Mouse (Mus musculus) ES-Bruce4 (cell line): Measurements from ENCODE around the gene Gm3233. TPM values are rescaled to one million over a fixed set of nuclear protein-coding genes. Genes with fewer than 3 reads are reported as not detected.
"Not testable (repeated sequence)": the region's sequence is repeated elsewhere in the genome, so short reads cannot be mapped to it uniquely, and the experiment has no call there.

Source experiments
- H3K27ac ChIP-seq: 2 replicates; pipeline ENCODE4 v1.5.1; 2012; ENCODE audit warnings: low read length, inconsistent platforms; ENCODE audit not compliant: insufficient read depth
- H3K27me3 ChIP-seq: 2 replicates; pipeline ENCODE4 v1.6.1; 2012; ENCODE audit warnings: mild to moderate bottlenecking, low read length, inconsistent platforms; ENCODE audit not compliant: control insufficient read depth, poor library complexity, insufficient read depth, severe bottlenecking
- H3K36me3 ChIP-seq: 2 replicates; pipeline ENCODE4 v1.6.1; 2012; ENCODE audit warnings: inconsistent platforms, mild to moderate bottlenecking, low read length, moderate library complexity; ENCODE audit not compliant: control insufficient read depth, poor library complexity, insufficient read depth, severe bottlenecking
- H3K4me1 ChIP-seq: one replicate; pipeline ENCODE4 v1.8.1; 2011; ENCODE audit warnings: low read length; ENCODE audit not compliant: control insufficient read depth, insufficient read depth
- H3K4me3 ChIP-seq: 2 replicates; pipeline ENCODE4 v1.5.1; 2011; ENCODE audit warnings: low read depth, mild to moderate bottlenecking, low read length
- H3K9ac ChIP-seq: 2 replicates; pipeline ENCODE4 v1.6.1; 2012; ENCODE audit warnings: low read depth, mild to moderate bottlenecking, inconsistent platforms; ENCODE audit not compliant: poor library complexity, severe bottlenecking
- H3K9me3 ChIP-seq: replicated peaks from 2 replicates; pipeline ENCODE4 v1.6.1; 2012; ENCODE audit warnings: mild to moderate bottlenecking, low read length, inconsistent platforms; ENCODE audit not compliant: control insufficient read depth, poor library complexity, insufficient read depth, severe bottlenecking
- CTCF ChIP-seq: IDR thresholded peaks from one replicate; pipeline ENCODE4 v1.8.1; 2011; ENCODE audit warnings: low read depth, low read length
- EP300 ChIP-seq: IDR thresholded peaks from 2 replicates; pipeline ENCODE4 v1.6.1; 2011; ENCODE audit warnings: low read depth, low read length; ENCODE audit not compliant: insufficient read depth
- POLR2A ChIP-seq: IDR thresholded peaks from one replicate; pipeline ENCODE4 v1.8.1; 2011; ENCODE audit warnings: low read length; ENCODE audit not compliant: insufficient read depth
- polyA plus RNA-seq: library from polyadenylated mRNA; stranded (reverse); fragments of >200 nt; gene quantifications from 2 replicates; pipeline ENCODE4 v1.2.4, GENCODE M21; 2011; ENCODE audit warnings: low read depth; ENCODE audit not compliant: missing spikeins, insufficient read depth, insufficient read length

The Gm3233 gene
- not detected in 2 replicates for polyA plus RNA-seq

DNA sequence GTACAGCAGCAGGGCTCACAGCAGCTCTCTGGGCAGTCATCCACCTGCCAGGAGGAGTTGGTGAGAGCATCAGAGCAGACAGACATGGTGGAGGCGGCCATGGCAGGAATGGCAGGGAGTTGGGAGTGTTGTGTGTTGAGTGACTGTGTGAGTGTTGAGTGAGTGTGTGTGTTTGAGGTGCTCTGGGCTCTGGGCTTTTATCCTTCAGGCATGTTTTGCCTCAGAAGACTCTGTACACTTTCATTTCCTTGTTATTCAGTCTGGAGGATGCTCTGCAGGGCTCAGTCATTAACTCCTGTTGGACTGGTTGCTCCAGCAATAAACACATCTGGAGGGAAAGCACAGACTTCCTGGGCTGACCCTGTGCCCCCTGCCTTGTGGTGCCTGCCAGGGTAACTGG is at the start of gene Gm3233:
Gene Gm3233, minus strand, starts transcription at position 101 of the 400 bp plus-strand sequence.
- H3K27me3 ChIP-seq, H3K27ac ChIP-seq, H3K4me1 ChIP-seq, H3K9ac ChIP-seq, H3K9me3 ChIP-seq, H3K36me3 ChIP-seq, H3K4me3 ChIP-seq: not testable (repeated sequence)

DNA sequence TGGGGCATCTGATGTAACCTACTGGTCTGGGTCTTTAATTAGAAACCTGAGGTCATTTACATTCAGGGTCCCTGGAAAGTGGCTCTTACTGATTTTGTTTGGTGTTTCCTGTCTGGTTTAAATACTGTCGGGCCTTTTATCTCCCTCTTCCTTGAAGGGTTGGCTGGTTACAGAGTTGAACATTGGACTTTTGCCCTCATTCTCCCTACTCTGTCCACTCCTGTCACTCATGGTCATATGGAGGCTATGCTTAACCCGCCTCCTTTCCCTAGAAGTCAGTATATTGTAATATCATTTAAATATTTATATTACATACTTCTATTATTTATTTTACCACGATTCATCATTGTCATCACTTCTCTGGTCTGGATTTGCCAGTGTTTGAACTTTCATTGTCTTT is 44.6 kb upstream of the Gm3233 start:
- H3K27ac ChIP-seq = no peak overlapping the region
- H3K9ac ChIP-seq = no peak overlapping the region
- H3K36me3 ChIP-seq = no peaks in the 10 kb centered on the region
- H3K4me1 ChIP-seq = no peaks in the 10 kb centered on the region
- H3K9me3 ChIP-seq = peaks cover 11% of the 10 kb centered on the region
- H3K27me3 ChIP-seq = no peaks in the 10 kb centered on the region
- TF ChIP-seq EP300 = no peak
- no peak for TF ChIP-seq CTCF
- TF ChIP-seq POLR2A = no peak
- no peak overlapping the region for H3K4me3 ChIP-seq

DNA sequence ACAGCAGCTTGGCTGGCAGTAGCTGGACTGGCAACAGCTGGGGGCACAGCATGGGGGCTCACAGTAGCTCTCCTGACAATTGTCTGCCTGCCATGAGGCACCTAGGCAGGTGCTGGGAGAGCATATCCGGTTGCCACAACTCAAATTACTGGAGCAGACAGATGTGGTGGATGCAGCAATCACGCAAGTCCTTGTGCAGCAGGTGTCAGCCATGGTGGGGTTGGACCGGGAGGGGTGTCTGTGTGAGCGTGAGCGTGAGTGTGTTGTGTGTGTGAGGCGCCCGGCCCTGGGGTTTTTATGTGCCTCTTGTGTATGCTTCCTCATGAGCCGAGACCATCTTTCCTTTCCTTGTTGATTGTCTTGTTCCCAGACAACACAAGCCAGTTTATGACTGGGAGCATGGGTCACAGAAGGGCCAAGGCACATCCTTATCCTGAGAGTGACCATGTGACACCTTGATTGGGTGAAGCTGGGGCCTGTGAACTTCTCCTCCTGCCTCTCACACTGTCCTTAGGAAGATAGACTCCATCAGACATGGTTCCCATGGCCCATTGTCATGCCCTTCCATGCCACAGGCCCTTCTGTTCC is 39.5 kb upstream of the Gm3233 start, which contains the start of gene Gm19668:
Gene Gm19668, minus strand, starts transcription at position 213 of the 588 bp plus-strand sequence.
- TF ChIP-seq POLR2A (no peak), EP300 (no peak), CTCF (no peak)
- Histone ChIP-seq H3K9ac (no peak within 1 kb of the TSS), H3K4me3 (no peak within 1 kb of the TSS), H3K36me3 (no peaks in the 10 kb centered on the region), H3K4me1 (no peaks in the 10 kb centered on the region), H3K27me3 (no peaks in the 10 kb centered on the region), H3K9me3 (no peaks in the 10 kb centered on the region), H3K27ac (no peak within 1 kb of the TSS)

DNA sequence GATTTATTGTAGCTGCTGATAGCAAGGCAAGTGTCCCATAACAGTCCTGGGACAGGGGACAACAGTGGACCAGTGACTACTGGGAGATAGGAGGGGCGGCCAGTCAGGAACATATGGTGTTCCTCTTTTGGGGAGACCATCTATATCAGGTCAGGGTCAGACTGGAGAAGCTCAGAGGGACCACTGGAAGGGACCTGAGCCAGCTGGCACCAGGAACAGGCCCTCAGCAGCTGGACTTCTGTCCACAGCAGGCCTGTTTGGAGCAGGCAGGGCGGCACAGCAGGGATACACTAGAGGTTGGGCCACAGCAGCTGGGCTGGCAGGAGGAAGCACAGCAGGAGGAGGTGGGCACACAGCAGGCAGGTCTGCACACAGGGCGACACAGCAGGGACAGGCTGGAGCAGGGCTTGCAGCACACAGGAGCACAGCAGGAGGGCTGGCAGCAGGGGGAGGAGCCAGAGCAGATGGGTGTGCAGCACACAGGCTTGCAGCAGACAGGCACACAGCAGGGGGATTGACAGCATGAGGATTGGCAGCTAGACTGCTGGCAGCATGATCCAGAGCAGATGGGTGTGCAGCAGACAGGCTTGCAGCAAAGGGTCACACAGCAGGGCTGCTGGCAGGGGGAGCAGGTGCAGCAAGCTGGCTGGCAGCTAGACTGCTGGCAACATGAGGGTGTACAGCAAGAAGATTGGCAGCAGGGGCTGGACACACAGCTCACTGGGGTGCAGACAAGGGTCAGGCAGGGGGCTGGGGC is 38.9 kb upstream of the Gm3233 start:
- not testable (repeated sequence) for H3K36me3 ChIP-seq, H3K9ac ChIP-seq, H3K4me3 ChIP-seq, H3K27ac ChIP-seq, H3K4me1 ChIP-seq, H3K9me3 ChIP-seq, H3K27me3 ChIP-seq

DNA sequence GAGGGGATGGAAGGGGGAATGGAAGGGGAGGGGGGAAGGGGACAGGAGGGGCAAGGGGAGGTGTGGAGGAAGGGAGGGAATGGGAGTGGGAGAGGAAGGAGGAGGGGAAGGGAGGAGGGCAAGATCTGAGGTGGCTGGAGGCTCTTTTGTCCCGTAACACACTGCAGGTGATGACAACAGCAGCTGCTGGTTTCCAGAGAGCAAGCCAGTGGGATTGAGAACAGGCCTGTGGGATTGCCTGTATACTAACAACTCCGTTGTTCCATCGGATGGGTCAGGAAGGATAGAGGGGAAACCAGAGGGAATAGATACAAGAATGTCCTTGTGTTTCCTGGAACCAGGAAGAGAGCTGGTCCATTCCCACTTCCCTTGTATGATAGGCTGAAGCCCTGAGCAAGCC is 38.2 kb upstream of the Gm3233 start:
- TF ChIP-seq EP300 (no peak), CTCF (no peak), POLR2A (no peak)
- H3K4me3 ChIP-seq = no peak overlapping the region
- H3K27me3 ChIP-seq = no peaks in the 10 kb centered on the region
- H3K4me1 ChIP-seq = no peaks in the 10 kb centered on the region
- H3K9ac ChIP-seq = no peak overlapping the region
- no peaks in the 10 kb centered on the region for H3K36me3 ChIP-seq
- H3K27ac ChIP-seq = no peak overlapping the region
- no peaks in the 10 kb centered on the region for H3K9me3 ChIP-seq

DNA sequence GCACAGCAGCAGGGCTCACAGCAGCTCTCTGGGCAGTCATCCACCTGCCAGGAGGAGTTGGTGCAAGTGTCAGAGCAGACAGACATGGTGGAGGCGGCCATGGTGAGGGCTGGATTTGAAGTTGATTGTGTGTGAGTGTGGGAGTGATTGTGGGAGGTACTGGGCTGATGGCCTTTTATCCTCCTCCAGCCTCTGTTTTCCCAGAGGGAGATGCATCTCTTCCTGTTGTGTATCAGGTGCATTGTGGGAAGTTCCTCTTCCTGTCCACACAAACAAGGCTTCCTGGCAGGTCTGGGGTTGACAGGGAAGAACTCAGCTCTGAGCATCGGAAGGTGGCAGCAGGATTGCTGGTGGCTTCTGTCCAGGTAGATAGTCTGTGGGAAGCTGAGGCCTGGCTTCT is 35.5 kb upstream of the Gm3233 start, which contains the start of gene Gm9639:
Gene Gm9639, minus strand, starts transcription at position 101 of the 400 bp plus-strand sequence.
- TF ChIP-seq CTCF = no peak
- TF ChIP-seq POLR2A = no peak
- no peak for TF ChIP-seq EP300
- Histone ChIP-seq H3K9ac (no peak within 1 kb of the TSS), H3K4me3 (no peak within 1 kb of the TSS), H3K4me1 (no peaks in the 10 kb centered on the region), H3K36me3 (no peaks in the 10 kb centered on the region), H3K27ac (no peak within 1 kb of the TSS), H3K9me3 (no peaks in the 10 kb centered on the region), H3K27me3 (no peaks in the 10 kb centered on the region)
